Mouse (Mus musculus) limb, embryonic 11.5 days (tissue): ENCODE measurements around the gene Fnbp1l. TPM values are rescaled to one million over a fixed set of nuclear protein-coding genes. Genes with fewer than 3 reads are reported as not detected.

ENCODE experiments used
- ATAC-seq: fragments of 200-750 bp; cut with Nextera tagmentation; 2 replicates; pipeline ENCODE4 v1.8.0; 2017; ENCODE audit warnings: low read depth; ENCODE audit not compliant: insufficient number of reproducible peaks, low FRiP score, low TSS enrichment
- DNase-seq: peaks from one replicate; pipeline ENCODE4 v3.0.0-alpha.2; 2015; ENCODE audit warnings: low spot score
- H3K27ac ChIP-seq: fragments of 300-500 bp; sonication (generic); replicated peaks from 2 replicates; pipeline ENCODE4 v1.5.1; 2014; ENCODE audit warnings: low read depth, mild to moderate bottlenecking, low read length
- H3K27me3 ChIP-seq: fragments of 300-500 bp; sonication (generic); 2 replicates; pipeline ENCODE4 v1.6.1; 2014; ENCODE audit warnings: mild to moderate bottlenecking, low read length, mixed read lengths; ENCODE audit not compliant: control insufficient read depth, insufficient read depth
- H3K36me3 ChIP-seq: fragments of 300-500 bp; sonication (generic); 2 replicates; pipeline ENCODE4 v1.6.1; 2014; ENCODE audit warnings: mild to moderate bottlenecking, low read length, moderate library complexity, mixed read lengths; ENCODE audit not compliant: control insufficient read depth, insufficient read depth
- H3K4me1 ChIP-seq: fragments of 300-500 bp; sonication (generic); 2 replicates; pipeline ENCODE4 v1.6.1; 2014; ENCODE audit warnings: low read length, mixed read lengths; ENCODE audit not compliant: control insufficient read depth, insufficient read depth
- H3K4me2 ChIP-seq: fragments of 300-500 bp; sonication (generic); 2 replicates; pipeline ENCODE4 v1.6.1; 2014; ENCODE audit warnings: low read depth, mild to moderate bottlenecking, moderate library complexity; ENCODE audit not compliant: severe bottlenecking
- H3K4me3 ChIP-seq: fragments of 300-500 bp; sonication (generic); 2 replicates; pipeline ENCODE4 v1.5.1; 2014; ENCODE audit warnings: low read depth, low read length
- H3K9ac ChIP-seq: fragments of 300-500 bp; sonication (generic); 2 replicates; pipeline ENCODE4 v1.6.1; 2014; ENCODE audit warnings: mild to moderate bottlenecking, low read length
- H3K9me3 ChIP-seq: fragments of 300-500 bp; sonication (generic); 2 replicates; pipeline ENCODE4 v1.6.1; 2016; ENCODE audit warnings: low read length; ENCODE audit not compliant: control insufficient read depth
- WGBS: fragments of 180-500 bp; shearing (Covaris S2); extraction: QIAGEN DNeasy Blood & Tissue Kit; methylation state at CpG from one replicate; pipeline ENCODE4 v1.1.7; 2014; 5-methylcytosine and 5-hydroxymethylcytosine counted together
- polyA plus RNA-seq: library from polyadenylated mRNA; unstranded; fragments of >200 nt; fragmentation: Nextera tagmentation; extraction: Ambion mirVana; gene quantifications from 2 replicates; pipeline ENCODE4 v1.2.1, GENCODE M21; 2014

Fnbp1l gene
- polyA plus RNA-seq, 1 experiment from 2014 or later: 86.4 TPM

GRCm38 (mm10) chr3:122637280-122637679 lies 17.8 kb upstream of the Fnbp1l start:
- 0 out of 2 replicates have a peak, but pooled peaks cover 5% of the 10 kb centered on the region for H3K4me1 ChIP-seq
- no peak overlapping the region for H3K4me2 ChIP-seq
- ATAC-seq: no peak
- DNase-seq: no peak
- H3K4me3 ChIP-seq: no peak overlapping the region
- WGBS: 95% methylated on average over 1 of the region's 1 CpGs
- H3K9ac ChIP-seq: no peak overlapping the region
- no peaks in the 10 kb centered on the region for H3K27me3 ChIP-seq
- no peaks in the 10 kb centered on the region for H3K36me3 ChIP-seq
- H3K9me3 ChIP-seq: no peaks in the 10 kb centered on the region
- H3K27ac ChIP-seq: no peak overlapping the region

- Histone ChIP-seq H3K4me2 (peak overlapping the region; percentile 5; the same call in 1 of the 2 replicates), H3K9me3 (no peaks in the 10 kb centered on the region), H3K36me3 (no peaks in the 10 kb centered on the region), H3K4me1 (0 out of 2 replicates have a peak, but pooled peaks cover 5% of the 10 kb centered on the region), H3K27me3 (no peaks in the 10 kb centered on the region), H3K27ac (peak overlapping the region; percentile 70), H3K9ac (no peak overlapping the region), H3K4me3 (no peak overlapping the region)
- 4% methylated on average over 12 of the region's 12 CpGs for WGBS
- ATAC-seq (0 out of 2 replicates have a peak, but pooled peaks have one; percentile 61), DNase-seq (peak; percentile 62)
Measured at GRCm38 (mm10) chr3:122635246-122635645, 15.7 kb upstream of the Fnbp1l start.

GRCm38 (mm10) chr3:122629580-122629979 lies 10.1 kb upstream of the Fnbp1l start:
- Histone ChIP-seq H3K4me1 (0 out of 2 replicates have a peak, but pooled peaks cover 2% of the 10 kb centered on the region), H3K36me3 (no peaks in the 10 kb centered on the region), H3K4me3 (no peak overlapping the region), H3K4me2 (peak overlapping the region; percentile 20), H3K9ac (no peak overlapping the region), H3K27ac (no peak overlapping the region), H3K27me3 (no peaks in the 10 kb centered on the region), H3K9me3 (no peaks in the 10 kb centered on the region)
- 26% methylated on average over 13 of the region's 13 CpGs for WGBS
- DNase-seq: no peak
- ATAC-seq: 0 out of 2 replicates have a peak, but pooled peaks have one; percentile 19

GRCm38 (mm10) chr3:122628956-122629355 lies 9.4 kb upstream of the Fnbp1l start:
- H3K4me2 ChIP-seq: no peak overlapping the region
- H3K9ac ChIP-seq: no peak overlapping the region
- DNase-seq (no peak), ATAC-seq (no peak)
- H3K27ac ChIP-seq: no peak overlapping the region
- 0 out of 2 replicates have a peak, but pooled peaks cover 2% of the 10 kb centered on the region for H3K4me1 ChIP-seq
- WGBS: 95% methylated on average over 3 of the region's 3 CpGs
- H3K4me3 ChIP-seq: no peak overlapping the region
- no peaks in the 10 kb centered on the region for H3K27me3 ChIP-seq
- no peaks in the 10 kb centered on the region for H3K9me3 ChIP-seq
- no peaks in the 10 kb centered on the region for H3K36me3 ChIP-seq

GRCm38 (mm10) chr3:122628546-122628945 lies 9.0 kb upstream of the Fnbp1l start:
- H3K27me3 ChIP-seq: no peaks in the 10 kb centered on the region
- no peaks in the 10 kb centered on the region for H3K36me3 ChIP-seq
- H3K4me3 ChIP-seq: no peak overlapping the region
- H3K4me2 ChIP-seq: no peak overlapping the region
- 93% methylated on average over 10 of the region's 10 CpGs for WGBS
- DNase-seq (no peak), ATAC-seq (no peak)
- H3K4me1 ChIP-seq: 0 out of 2 replicates have a peak, but pooled peaks cover 2% of the 10 kb centered on the region
- no peak overlapping the region for H3K9ac ChIP-seq
- no peak overlapping the region for H3K27ac ChIP-seq
- H3K9me3 ChIP-seq: no peaks in the 10 kb centered on the region

GRCm38 (mm10) chr3:122627846-122628245 lies 8.3 kb upstream of the Fnbp1l start:
- no peaks in the 10 kb centered on the region for H3K27me3 ChIP-seq
- no peak overlapping the region for H3K4me2 ChIP-seq
- 80% methylated on average over 6 of the region's 6 CpGs for WGBS
- no peak overlapping the region for H3K9ac ChIP-seq
- no peak overlapping the region for H3K27ac ChIP-seq
- no peaks in the 10 kb centered on the region for H3K36me3 ChIP-seq
- no peaks in the 10 kb centered on the region for H3K9me3 ChIP-seq
- ATAC-seq (no peak), DNase-seq (no peak)
- no peak overlapping the region for H3K4me3 ChIP-seq
- no peaks in the 10 kb centered on the region for H3K4me1 ChIP-seq

- 78% methylated on average over 6 of the region's 6 CpGs for WGBS
- no peak overlapping the region for H3K27ac ChIP-seq
Measured at GRCm38 (mm10) chr3:122624591-122624990, 5.1 kb upstream of the Fnbp1l start.

GRCm38 (mm10) chr3:122620285-122620931 lies 893 bp upstream of the Fnbp1l start:
- WGBS: 2% methylated on average over 21 of the region's 21 CpGs
- Histone ChIP-seq H3K4me1 (peaks cover 15% of the 10 kb centered on the region), H3K27ac (peak overlapping the region; percentile 98), H3K27me3 (no peaks in the 10 kb centered on the region), H3K36me3 (no peaks in the 10 kb centered on the region), H3K9ac (peak overlapping the region; percentile 100), H3K9me3 (no peaks in the 10 kb centered on the region), H3K4me3 (peak overlapping the region; percentile 96), H3K4me2 (peak overlapping the region; percentile 78)
- peak; percentile 60 for DNase-seq
- ATAC-seq: peak; percentile 27; the same call in 1 of the 2 replicates

More at GRCm38 (mm10) chr3:122624591-122624990, 5.1 kb upstream of the Fnbp1l start:
- Histone ChIP-seq H3K27me3 (no peaks in the 10 kb centered on the region), H3K4me3 (no peak overlapping the region), H3K4me1 (peaks cover 3% of the 10 kb centered on the region; the same call in 1 of the 2 replicates), H3K4me2 (no peak overlapping the region), H3K9me3 (no peaks in the 10 kb centered on the region), H3K36me3 (no peaks in the 10 kb centered on the region), H3K9ac (no peak overlapping the region)
- ATAC-seq (no peak), DNase-seq (no peak)
